Mouse (Mus musculus) CH12.LX (cell line): Measurements from ENCODE around the gene Srp9. TPM values are rescaled to one million over a fixed set of nuclear protein-coding genes. Genes with fewer than 3 reads are reported as not detected.

Experiments
- DNase-seq: peaks from one replicate; pipeline ENCODE4 v3.0.0-alpha.2; 2013; ENCODE audit errors: extremely low read depth
- H3K27ac ChIP-seq: 2 replicates; pipeline ENCODE4 v1.5.1; 2012; ENCODE audit warnings: low read depth, mild to moderate bottlenecking, control low read depth, moderate library complexity; ENCODE audit not compliant: insufficient read depth
- H3K27me3 ChIP-seq: replicated peaks from 2 replicates; pipeline ENCODE3; 2012; ENCODE audit warnings: inconsistent platforms
- H3K36me3 ChIP-seq, 2 experiments: replicated peaks in 1 of 2; 2 replicates each; pipeline versions ENCODE3 to v1.6.1; 2012; ENCODE audit warnings: inconsistent platforms in 1 of 2, low read length in 1 of 2, mild to moderate bottlenecking in 1 of 2, mixed read lengths in 1 of 2, moderate library complexity in 1 of 2; ENCODE audit not compliant: control insufficient read depth in 1 of 2, insufficient read depth in 1 of 2
- H3K4me1 ChIP-seq, 2 experiments: 2 replicates each; pipeline ENCODE4 v1.6.1; 2012; ENCODE audit warnings: inconsistent platforms in 1 of 2, moderate library complexity in 1 of 2; ENCODE audit not compliant: insufficient read depth in 2 of 2, control insufficient read depth in 1 of 2
- H3K4me2 ChIP-seq: 2 replicates; pipeline ENCODE4 v1.6.1; 2012; ENCODE audit warnings: low read depth, mild to moderate bottlenecking, control low read depth; ENCODE audit not compliant: poor library complexity, insufficient read depth, severe bottlenecking
- H3K4me3 ChIP-seq, 3 experiments: fragments of 150-350 bp in 1 of 3; sonication (generic) in 1 of 3; replicated peaks in 1 of 3; 2 replicates each; pipeline versions ENCODE3 to v1.5.1; 2011 to 2012; ENCODE audit warnings: low read depth in 2 of 3, low read length in 2 of 3, mild to moderate bottlenecking in 2 of 3, moderate library complexity in 2 of 3, control low read depth in 1 of 3, improper control_type of control experiment in 1 of 3, inconsistent platforms in 1 of 3, mixed read lengths in 1 of 3; ENCODE audit not compliant: poor library complexity in 1 of 3
- H3K79me2 ChIP-seq: replicated peaks from 2 replicates; pipeline ENCODE4 v1.6.1; 2012; ENCODE audit warnings: mild to moderate bottlenecking, moderate library complexity; ENCODE audit not compliant: control insufficient read depth, poor library complexity, insufficient read depth, severe bottlenecking; ENCODE audit errors: extremely low read depth
- H3K9ac ChIP-seq: 2 replicates; pipeline ENCODE4 v1.6.1; 2012; ENCODE audit warnings: low read depth, mild to moderate bottlenecking, control low read depth, moderate library complexity; ENCODE audit not compliant: insufficient read depth
- H3K9me3 ChIP-seq: replicated peaks from 2 replicates; pipeline ENCODE3; 2012; ENCODE audit warnings: low read length, inconsistent platforms, mixed read lengths
- CTCF ChIP-seq, 2 experiments: IDR thresholded peaks in 1 of 2; conservative IDR thresholded peaks in 1 of 2; 2 replicates each; pipeline ENCODE4 v1.5.1; 2011 to 2012; ENCODE audit warnings: low read depth in 2 of 2, low read length in 2 of 2, improper control_type of control experiment in 1 of 2, inconsistent platforms in 1 of 2, mild to moderate bottlenecking in 1 of 2, moderate library complexity in 1 of 2
- EP300 ChIP-seq: IDR thresholded peaks from 2 replicates; pipeline ENCODE4 v1.6.1; 2011; ENCODE audit warnings: low read length, improper control_type of control experiment
- IRF4 ChIP-seq: IDR thresholded peaks from 2 replicates; pipeline ENCODE4 v1.6.1; 2014; ENCODE audit warnings: low read depth, mild to moderate bottlenecking, inconsistent platforms, low read length, improper control_type of control experiment
- MAFK ChIP-seq: IDR thresholded peaks from 2 replicates; pipeline ENCODE4 v1.6.1; 2011; ENCODE audit warnings: low read length, improper control_type of control experiment; ENCODE audit not compliant: insufficient replicate concordance
- NRF1 ChIP-seq: IDR thresholded peaks from 2 replicates; pipeline ENCODE4 v1.6.1; 2014; ENCODE audit warnings: low read depth, mild to moderate bottlenecking, inconsistent platforms, low read length, improper control_type of control experiment, moderate library complexity
- POLR2A ChIP-seq: IDR thresholded peaks from 2 replicates; pipeline ENCODE4 v1.6.1; 2011; ENCODE audit warnings: low read depth, mild to moderate bottlenecking, improper control_type of control experiment, low read length
- RAD21 ChIP-seq: IDR thresholded peaks from 2 replicates; pipeline ENCODE4 v1.6.1; 2011; ENCODE audit warnings: low read depth, mild to moderate bottlenecking, low read length, improper control_type of control experiment, moderate library complexity
- TCF12 ChIP-seq: IDR thresholded peaks from 2 replicates; pipeline ENCODE4 v1.6.1; 2014; ENCODE audit warnings: low read depth, mild to moderate bottlenecking, inconsistent platforms, low read length, improper control_type of control experiment
- ZC3H11A ChIP-seq: IDR thresholded peaks from 2 replicates; pipeline ENCODE4 v1.6.1; 2012; ENCODE audit warnings: low read depth, mild to moderate bottlenecking, inconsistent platforms, low read length, improper control_type of control experiment
- ZKSCAN1 ChIP-seq: IDR thresholded peaks from 2 replicates; pipeline ENCODE4 v1.6.1; 2012; ENCODE audit warnings: low read depth, inconsistent platforms, low read length, improper control_type of control experiment, borderline replicate concordance
- ZMIZ1 ChIP-seq: IDR thresholded peaks from 2 replicates; pipeline ENCODE4 v1.6.1; 2012; ENCODE audit warnings: low read depth, mild to moderate bottlenecking, inconsistent platforms, low read length, improper control_type of control experiment
- dilution Hi-C: fragments of 300-500 bp; cut with MboI; formaldehyde crosslinking; loops from 2 replicates; pipeline ENCODE4 v1.14.3; 2020; ENCODE audit warnings: low sequenced_read_pairs; ENCODE audit not compliant: extremely low pct_unique_long_range_greater_than_20kb, extremely low pct_ligation_motif_present
- in situ Hi-C: fragments of 300-500 bp; cut with MboI; formaldehyde crosslinking; loops from 3 replicates; pipeline ENCODE4 v1.14.3; 2019; ENCODE audit warnings: low sequenced_read_pairs, low pct_ligation_motif_present, low pct_unique_long_range_greater_than_20kb, mixed read lengths
- polyA plus RNA-seq: library from polyadenylated mRNA; unstranded; fragments of >175 nt; gene quantifications from 2 replicates; pipeline ENCODE4 v1.2.1, GENCODE M21; 2012; ENCODE audit warnings: low read depth; ENCODE audit not compliant: insufficient read length
- total RNA-seq, 2 experiments: library from RNA; depleted of rRNA; stranded (reverse); fragments of 300-350 nt in 1 of 2; fragments of >200 nt in 1 of 2; gene quantifications; 2 replicates each; pipeline ENCODE4 v1.2.3; 2012 to 2014

Srp9 gene
- total and polyA plus RNA-seq, 3 experiments = 135 to 221 (median 138) TPM

DNA sequence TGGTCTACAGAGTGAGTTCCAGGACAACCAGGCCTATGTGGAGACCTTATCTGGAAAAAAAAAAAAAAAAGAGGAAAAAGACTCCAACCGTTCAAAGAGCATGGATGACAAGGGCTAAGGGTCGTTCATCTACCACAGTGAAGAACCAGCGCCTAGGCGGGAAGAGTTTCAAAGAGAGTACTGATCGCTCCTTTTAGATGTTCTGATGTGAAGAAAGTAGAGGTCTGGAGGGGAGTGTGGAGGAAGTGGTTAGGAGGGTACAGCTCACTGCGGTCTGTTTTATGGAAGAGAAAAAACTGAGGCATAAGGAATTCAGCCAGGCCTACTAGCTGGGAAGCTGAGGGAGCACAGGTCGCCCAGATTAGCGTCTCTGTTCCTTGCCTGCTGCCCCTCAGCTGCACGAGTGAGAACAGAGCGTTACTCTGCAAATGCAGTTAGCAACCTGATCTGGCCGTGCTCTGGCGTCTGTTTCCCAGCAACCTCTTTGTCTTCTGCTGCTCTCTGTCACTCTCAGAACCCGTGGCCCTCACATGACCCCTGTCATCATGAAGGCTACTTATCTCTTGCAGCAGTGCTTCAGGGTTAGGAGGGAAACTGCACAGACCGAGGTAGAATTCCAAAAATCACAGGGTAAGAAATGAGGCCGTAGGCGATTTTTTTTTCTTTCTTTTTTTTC lies 42.7 kb upstream of the Srp9 start:
- no peaks in the 10 kb centered on the region for H3K27me3 ChIP-seq
- H3K9ac ChIP-seq = no peak overlapping the region
- no peak overlapping the region for H3K4me2 ChIP-seq
- no peaks in the 10 kb centered on the region for H3K79me2 ChIP-seq
- no peak overlapping the region for H3K27ac ChIP-seq
- H3K36me3 ChIP-seq = no peaks in the 10 kb centered on the region
- H3K9me3 ChIP-seq = peaks cover 12% of the 10 kb centered on the region
- peaks cover 16 to 43% of the 10 kb centered on the region in 2 experiments for H3K4me1 ChIP-seq
- in situ Hi-C loops (no loop called here), dilution Hi-C loops (no loop called here)
- no peak for DNase-seq
- no peak for TF ChIP-seq POLR2A
- TF ChIP-seq MAFK = no peak
- TF ChIP-seq ZC3H11A = no peak
- TF ChIP-seq ZKSCAN1 = no peak
- no peak for TF ChIP-seq CTCF (conservative IDR thresholded peaks at IDR 0.05 in 1 of 2, IDR thresholded peaks at IDR 0.05 in 1 of 2; ENCODE audit: low read depth in 2 of 2, low read length in 2 of 2)
- H3K4me3 ChIP-seq = no peak overlapping the region

DNA sequence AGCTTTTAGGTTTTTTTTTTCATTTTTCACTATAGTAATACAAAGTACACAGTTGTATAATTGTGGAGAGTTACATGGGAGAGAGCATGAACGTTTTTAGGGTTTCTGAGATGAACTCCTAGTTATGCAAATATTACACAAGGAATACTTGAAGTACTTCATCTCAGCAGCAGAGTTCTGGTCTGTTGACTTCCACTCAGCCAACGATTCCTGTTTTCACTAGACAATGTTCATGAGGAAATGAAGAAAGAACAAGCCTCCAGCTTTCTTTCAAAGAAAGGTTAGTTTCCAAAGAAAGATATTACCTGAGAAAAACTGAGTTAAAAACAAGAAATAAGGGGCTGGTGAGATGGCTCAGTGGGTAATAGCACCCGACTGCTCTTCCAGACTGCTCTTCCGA lies 41.1 kb upstream of the Srp9 start:
- dilution Hi-C loops = no loop called here

GRCm38 (mm10) chr1:182086759-182087158 lies 37.8 kb upstream of the Srp9 start:
- H3K36me3 ChIP-seq = no peaks in the 10 kb centered on the region

More for the DNA sequence above, 41.1 kb upstream of the Srp9 start:
- no peak overlapping the region for H3K4me2 ChIP-seq
- peaks cover 23 to 57% of the 10 kb centered on the region in 2 experiments for H3K4me1 ChIP-seq
- H3K27me3 ChIP-seq = no peaks in the 10 kb centered on the region
- no peak overlapping the region for H3K9ac ChIP-seq
- in situ Hi-C loops = no loop called here
- peaks cover 3% of the 10 kb centered on the region for H3K9me3 ChIP-seq
- no peak overlapping the region for H3K4me3 ChIP-seq
- H3K36me3 ChIP-seq = no peaks in the 10 kb centered on the region
- no peaks in the 10 kb centered on the region for H3K79me2 ChIP-seq
- DNase-seq = peak; percentile 42
- TF ChIP-seq EP300 (peak; percentile 55; the same call in 1 of the 2 replicates), TCF12 (0 out of 2 replicates have a peak, but pooled peaks have one; percentile 4), IRF4 (0 out of 2 replicates have a peak, but pooled peaks have one; percentile 17), NRF1 (no peak)
- H3K27ac ChIP-seq = no peak overlapping the region

More at GRCm38 (mm10) chr1:182086759-182087158, 37.8 kb upstream of the Srp9 start:
- TF ChIP-seq RAD21 = no peak
- no peak for TF ChIP-seq ZMIZ1
- peaks cover 44 to 85% of the 10 kb centered on the region in 2 experiments for H3K4me1 ChIP-seq
- dilution Hi-C loops (no loop called here), in situ Hi-C loops (loop anchor here (5.0 kb wide), 1 partner anchor 64 kb away; no protein-coding TSS in a partner anchor)
- H3K27ac ChIP-seq = peak overlapping the region; percentile 28; the same call in 1 of the 2 replicates
- H3K9me3 ChIP-seq = no peaks in the 10 kb centered on the region
- no peak overlapping the region for H3K4me2 ChIP-seq
- no peak overlapping the region for H3K9ac ChIP-seq
- no peaks in the 10 kb centered on the region for H3K79me2 ChIP-seq
- H3K4me3 ChIP-seq = no peak overlapping the region
- H3K27me3 ChIP-seq = no peaks in the 10 kb centered on the region
- DNase-seq = no peak
